Mouse (Mus musculus): ENCODE data around the gene Dctn3. TPM values are rescaled to one million over a fixed set of nuclear protein-coding genes. Genes with fewer than 3 reads are reported as not detected.

The Dctn3 gene
- polyA plus RNA-seq, 1 experiment: 84.2 TPM

- TF ChIP-seq CTCF (IDR thresholded peaks at IDR 0.05; ENCODE audit: control insufficient read depth, insufficient read depth, insufficient replicate concordance, low read depth, low read length) (peak; percentile 68; the same call in 1 of the 2 replicates), POLR2A (IDR thresholded peaks at IDR 0.05; ENCODE audit: control insufficient read depth, low read depth, low read length) (no peak)
- Histone ChIP-seq H3K36me3 (ENCODE audit: control insufficient read depth, insufficient read depth, low read length) (peaks cover 2% of the 10 kb centered on the region), H3K4me1 (ENCODE audit: control insufficient read depth, insufficient read depth, low read length) (peaks cover 25% of the 10 kb centered on the region), H3K27me3 (ENCODE audit: control insufficient read depth, insufficient read depth, low read length) (no peaks in the 10 kb centered on the region), H3K27ac (ENCODE audit: control insufficient read depth, insufficient read depth, low read depth, low read length) (no peak overlapping the region), H3K4me3 (ENCODE audit: control insufficient read depth, low read depth, low read length) (no peak overlapping the region; the same call in 1 of the 2 replicates)
These were observed 8.7 kb downstream of the Dctn3 start for GRCm38 (mm10) chr4:41714276-41714675.

GRCm38 (mm10) chr4:41713197-41714067, 9.5 kb downstream of the Dctn3 start, which contains the start of gene Rpp25l:
Gene Rpp25l (minus strand): TSS chr4:41713534.
- Histone ChIP-seq H3K4me1 (ENCODE audit: control insufficient read depth, insufficient read depth, low read length) (peaks cover 25% of the 10 kb centered on the region), H3K27ac (ENCODE audit: control insufficient read depth, insufficient read depth, low read depth, low read length) (peak within 1 kb of the TSS; percentile 86), H3K36me3 (ENCODE audit: control insufficient read depth, insufficient read depth, low read length) (peaks cover 2% of the 10 kb centered on the region), H3K27me3 (ENCODE audit: control insufficient read depth, insufficient read depth, low read length) (no peaks in the 10 kb centered on the region), H3K4me3 (ENCODE audit: control insufficient read depth, low read depth, low read length) (peak within 1 kb of the TSS; percentile 96)
- TF ChIP-seq POLR2A (IDR thresholded peaks at IDR 0.05; ENCODE audit: control insufficient read depth, low read depth, low read length): peak; percentile 85
- TF ChIP-seq CTCF (IDR thresholded peaks at IDR 0.05; ENCODE audit: control insufficient read depth, insufficient read depth, insufficient replicate concordance, low read depth, low read length): 0 out of 2 replicates have a peak, but pooled peaks have one; percentile 16

GRCm38 (mm10) chr4:41712421-41713196, 10.4 kb downstream of the Dctn3 start:
- Histone ChIP-seq H3K27ac (ENCODE audit: control insufficient read depth, insufficient read depth, low read depth, low read length) (peak overlapping the region; percentile 86), H3K36me3 (ENCODE audit: control insufficient read depth, insufficient read depth, low read length) (0 out of 2 replicates have a peak, but pooled peaks cover 2% of the 10 kb centered on the region), H3K4me3 (ENCODE audit: control insufficient read depth, low read depth, low read length) (peak overlapping the region; percentile 96), H3K4me1 (ENCODE audit: control insufficient read depth, insufficient read depth, low read length) (peaks cover 25% of the 10 kb centered on the region), H3K27me3 (ENCODE audit: control insufficient read depth, insufficient read depth, low read length) (no peaks in the 10 kb centered on the region)
- TF ChIP-seq CTCF (IDR thresholded peaks at IDR 0.05; ENCODE audit: control insufficient read depth, insufficient read depth, insufficient replicate concordance, low read depth, low read length): no peak
- TF ChIP-seq POLR2A (IDR thresholded peaks at IDR 0.05; ENCODE audit: control insufficient read depth, low read depth, low read length): no peak

DNA sequence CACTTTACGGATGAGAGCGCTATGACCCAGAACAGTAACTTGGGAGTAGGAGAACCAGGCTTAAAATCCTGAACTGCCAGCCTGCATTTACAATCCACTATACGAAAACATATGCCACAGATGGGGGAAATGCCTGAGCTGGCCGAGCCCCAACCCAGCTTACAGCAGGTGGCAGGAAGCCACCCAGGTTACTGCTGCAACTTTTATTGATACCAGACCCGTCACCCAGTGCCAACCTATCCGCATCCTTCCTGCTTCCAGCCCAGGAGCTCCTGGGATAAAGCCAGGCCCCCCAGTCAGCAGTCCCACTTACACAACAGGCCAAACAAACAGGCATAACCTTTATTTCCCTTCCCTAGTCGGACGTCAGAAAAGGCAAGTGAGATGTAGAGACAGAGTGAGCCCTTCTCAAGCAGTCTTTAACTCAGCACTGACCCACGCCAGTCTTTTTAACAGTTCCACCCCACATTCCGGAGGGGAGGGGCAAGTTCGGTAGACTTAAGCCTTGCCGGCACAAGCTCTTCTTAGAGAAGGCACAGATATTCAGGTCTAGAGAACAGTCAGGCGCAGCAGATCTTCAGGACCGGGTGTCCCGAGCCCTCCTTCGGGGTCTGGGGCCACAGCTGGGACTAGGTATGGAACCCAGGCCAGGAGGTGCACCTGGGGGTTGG, 11.1 kb downstream of the Dctn3 start:
- Histone ChIP-seq H3K27me3 (ENCODE audit: control insufficient read depth, insufficient read depth, low read length) (no peaks in the 10 kb centered on the region), H3K36me3 (ENCODE audit: control insufficient read depth, insufficient read depth, low read length) (0 out of 2 replicates have a peak, but pooled peaks cover 2% of the 10 kb centered on the region), H3K4me1 (ENCODE audit: control insufficient read depth, insufficient read depth, low read length) (peaks cover 25% of the 10 kb centered on the region), H3K27ac (ENCODE audit: control insufficient read depth, insufficient read depth, low read depth, low read length) (no peak overlapping the region; the same call in 1 of the 2 replicates), H3K4me3 (ENCODE audit: control insufficient read depth, low read depth, low read length) (peak overlapping the region; percentile 96)
- TF ChIP-seq CTCF (IDR thresholded peaks at IDR 0.05; ENCODE audit: control insufficient read depth, insufficient read depth, insufficient replicate concordance, low read depth, low read length) (no peak), POLR2A (IDR thresholded peaks at IDR 0.05; ENCODE audit: control insufficient read depth, low read depth, low read length) (no peak)

- H3K4me1 ChIP-seq (ENCODE audit: control insufficient read depth, insufficient read depth, low read length): peaks cover 25% of the 10 kb centered on the region
These were observed 12.7 kb downstream of the Dctn3 start for GRCm38 (mm10) chr4:41710229-41710628.

DNA sequence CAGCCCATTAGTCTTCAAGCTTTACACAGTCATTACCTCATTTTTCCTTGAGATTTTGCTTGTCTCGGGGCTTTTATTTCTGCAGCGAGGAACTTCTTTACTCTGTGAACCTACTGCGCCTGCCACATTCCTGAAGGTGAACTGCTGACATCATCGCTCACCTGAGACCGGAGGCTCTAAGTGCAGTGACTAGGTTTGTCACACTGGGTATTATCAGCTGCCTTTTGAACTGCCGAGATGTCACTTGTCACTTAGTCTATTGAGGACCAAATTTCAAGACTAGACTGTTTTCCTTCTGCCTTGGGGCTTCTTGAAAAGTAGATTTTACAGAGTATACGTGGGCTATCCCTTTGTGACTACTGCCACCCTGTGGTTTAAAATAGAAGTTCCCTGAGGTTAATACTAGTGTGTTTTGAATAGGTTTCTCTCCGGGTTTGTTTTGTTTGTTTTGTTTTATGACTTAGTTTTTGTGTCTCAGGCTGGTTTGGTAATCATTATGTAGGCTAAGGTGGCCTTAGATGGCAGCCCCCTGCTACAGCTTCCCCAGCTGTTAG, 14.7 kb downstream of the Dctn3 start:
- Histone ChIP-seq H3K4me1 (ENCODE audit: control insufficient read depth, insufficient read depth, low read length) (peaks cover 14% of the 10 kb centered on the region), H3K27ac (ENCODE audit: control insufficient read depth, insufficient read depth, low read depth, low read length) (no peak overlapping the region), H3K4me3 (ENCODE audit: control insufficient read depth, low read depth, low read length) (no peak overlapping the region), H3K36me3 (ENCODE audit: control insufficient read depth, insufficient read depth, low read length) (0 out of 2 replicates have a peak, but pooled peaks cover 2% of the 10 kb centered on the region), H3K27me3 (ENCODE audit: control insufficient read depth, insufficient read depth, low read length) (no peaks in the 10 kb centered on the region)
- no peak for TF ChIP-seq CTCF (IDR thresholded peaks at IDR 0.05; ENCODE audit: control insufficient read depth, insufficient read depth, insufficient replicate concordance, low read depth, low read length)
- TF ChIP-seq POLR2A (IDR thresholded peaks at IDR 0.05; ENCODE audit: control insufficient read depth, low read depth, low read length): no peak

More at GRCm38 (mm10) chr4:41710229-41710628, 12.7 kb downstream of the Dctn3 start:
- Histone ChIP-seq H3K36me3 (ENCODE audit: control insufficient read depth, insufficient read depth, low read length) (0 out of 2 replicates have a peak, but pooled peaks cover 2% of the 10 kb centered on the region), H3K27ac (ENCODE audit: control insufficient read depth, insufficient read depth, low read depth, low read length) (no peak overlapping the region), H3K27me3 (ENCODE audit: control insufficient read depth, insufficient read depth, low read length) (no peaks in the 10 kb centered on the region), H3K4me3 (ENCODE audit: control insufficient read depth, low read depth, low read length) (no peak overlapping the region)
- TF ChIP-seq CTCF (IDR thresholded peaks at IDR 0.05; ENCODE audit: control insufficient read depth, insufficient read depth, insufficient replicate concordance, low read depth, low read length) (no peak), POLR2A (IDR thresholded peaks at IDR 0.05; ENCODE audit: control insufficient read depth, low read depth, low read length) (no peak)

All from testis, adult 2 months (tissue).